Mouse (Mus musculus): Measurements from ENCODE around the gene Tyms. TPM values are rescaled to one million over a fixed set of nuclear protein-coding genes. Genes with fewer than 3 reads are reported as not detected.
"Not testable (repeated sequence)": the region's sequence is repeated elsewhere in the genome, so short reads cannot be mapped to it uniquely, and the experiment has no call there.

Tyms gene
- polyA plus RNA-seq, 1 experiment from 2014 or later = 278 TPM

DNA sequence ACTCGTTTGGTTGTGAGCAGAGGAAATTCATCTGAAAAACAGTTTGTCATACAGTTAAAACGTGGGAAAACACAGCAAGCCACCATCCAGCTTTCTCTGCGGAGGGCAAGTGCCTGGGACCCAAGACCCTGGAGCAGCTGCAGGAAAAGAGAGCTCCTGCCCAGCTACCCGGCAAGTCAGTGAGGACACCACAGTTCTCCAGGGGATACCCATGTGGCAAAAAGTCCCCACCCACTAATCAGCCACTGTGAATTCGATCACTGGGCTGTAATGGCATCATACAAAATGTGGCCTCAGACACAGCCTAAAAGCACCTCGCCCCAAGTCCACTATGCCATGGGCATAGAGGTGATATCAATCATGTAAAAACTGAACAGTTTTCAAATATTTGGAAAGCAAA, 1.7 kb downstream of the Tyms start:
- H3K27ac ChIP-seq (ENCODE audit: low read depth, low read length) = no peak overlapping the region
- ATAC-seq (ENCODE audit: low FRiP score) = no peak
- peaks cover 3% of the 10 kb centered on the region; the same call in 1 of the 2 replicates for H3K4me1 ChIP-seq (ENCODE audit: control insufficient read depth, insufficient read depth, low read length)
- H3K27me3 ChIP-seq (ENCODE audit: control insufficient read depth, insufficient read depth, low read length) = no peaks in the 10 kb centered on the region
- WGBS = 84% methylated on average over 6 of the region's 6 CpGs
- DNase-seq (ENCODE audit: low spot score, missing footprints) = no peak
- peak overlapping the region; percentile 8 for H3K4me3 ChIP-seq (ENCODE audit: low read depth, low read length)
- peak overlapping the region; percentile 77 for H3K4me2 ChIP-seq
- H3K9me3 ChIP-seq (ENCODE audit: control insufficient read depth, low read length) = no peaks in the 10 kb centered on the region
- H3K9ac ChIP-seq (ENCODE audit: low read length) = peak overlapping the region; percentile 3; the same call in 1 of the 2 replicates
- H3K36me3 ChIP-seq (ENCODE audit: control insufficient read depth, insufficient read depth, low read length) = peaks cover 12% of the 10 kb centered on the region; the same call in 1 of the 2 replicates

- DNase-seq (ENCODE audit: low spot score, missing footprints) (no peak), ATAC-seq (ENCODE audit: low FRiP score) (no peak)
- Histone ChIP-seq H3K9ac (ENCODE audit: low read length) (no peak overlapping the region), H3K36me3 (ENCODE audit: control insufficient read depth, insufficient read depth, low read length) (peaks cover 20% of the 10 kb centered on the region; the same call in 1 of the 2 replicates), H3K9me3 (ENCODE audit: control insufficient read depth, low read length) (no peaks in the 10 kb centered on the region), H3K27ac (ENCODE audit: low read depth, low read length) (no peak overlapping the region), H3K4me3 (ENCODE audit: low read depth, low read length) (no peak overlapping the region), H3K27me3 (ENCODE audit: control insufficient read depth, insufficient read depth, low read length) (no peaks in the 10 kb centered on the region), H3K4me1 (ENCODE audit: control insufficient read depth, insufficient read depth, low read length) (peaks cover 3% of the 10 kb centered on the region; the same call in 1 of the 2 replicates), H3K4me2 (no peak overlapping the region)
- 89% methylated on average over 6 of the region's 6 CpGs for WGBS
Observed at GRCm38 (mm10) chr5:30067726-30068125, 5.7 kb downstream of the Tyms start.

DNA sequence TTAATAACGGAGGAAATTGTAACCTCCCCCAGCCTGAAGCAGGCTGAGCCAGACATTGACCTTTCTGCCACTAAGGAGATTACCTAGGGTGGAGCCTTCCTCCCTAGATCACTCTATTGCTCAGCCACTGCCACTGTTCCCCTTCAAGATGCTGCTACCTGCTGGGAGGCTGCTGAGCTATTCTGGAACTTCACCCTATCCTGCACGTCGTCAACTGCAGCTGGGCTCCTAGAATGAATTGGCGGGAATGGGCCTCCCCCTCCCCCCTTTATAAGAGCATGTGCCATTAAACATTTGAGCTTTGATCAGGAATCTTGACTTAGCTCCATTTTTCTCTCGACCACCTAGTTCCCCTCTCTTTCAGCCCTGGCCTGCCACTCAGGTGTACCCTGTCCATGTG, 13.8 kb downstream of the Tyms start:
- H3K9me3 ChIP-seq (ENCODE audit: control insufficient read depth, low read length); H3K4me1 ChIP-seq (ENCODE audit: control insufficient read depth, insufficient read depth, low read length); ATAC-seq (ENCODE audit: low FRiP score); H3K27ac ChIP-seq (ENCODE audit: low read depth, low read length); H3K4me2 ChIP-seq; DNase-seq (ENCODE audit: low spot score, missing footprints); H3K27me3 ChIP-seq (ENCODE audit: control insufficient read depth, insufficient read depth, low read length); H3K9ac ChIP-seq (ENCODE audit: low read length); H3K4me3 ChIP-seq (ENCODE audit: low read depth, low read length): not testable (repeated sequence)
- peaks cover 13% of the 10 kb centered on the region for H3K36me3 ChIP-seq (ENCODE audit: control insufficient read depth, insufficient read depth, low read length)
- 65% methylated on average over 5 of the region's 5 CpGs for WGBS

DNA sequence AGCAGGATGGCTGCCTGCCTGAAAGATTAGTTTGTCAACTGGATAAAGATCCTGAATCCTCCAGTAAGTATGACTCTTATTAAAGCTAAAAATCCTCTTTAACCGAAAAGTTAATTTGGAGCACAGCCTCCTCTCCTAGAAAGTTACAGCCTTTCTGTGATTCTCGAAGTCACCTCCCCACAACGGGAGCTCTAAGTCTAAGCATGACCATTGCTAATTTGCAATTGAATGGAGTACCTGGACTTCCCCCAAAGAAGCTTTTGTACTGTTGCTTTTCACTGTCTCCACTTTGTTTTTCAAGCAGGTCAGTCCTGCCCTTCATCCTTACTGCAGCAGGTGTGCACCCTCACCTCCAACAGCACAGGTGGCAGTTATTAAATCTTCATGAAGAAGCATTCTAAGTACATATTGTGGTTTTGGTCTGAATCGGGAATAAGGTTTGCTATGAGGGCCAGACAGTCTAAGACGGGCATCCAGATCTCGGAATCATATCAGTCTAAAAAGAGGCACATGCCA, 15.1 kb downstream of the Tyms start:
- Histone ChIP-seq H3K27me3 (ENCODE audit: control insufficient read depth, insufficient read depth, low read length) (no peaks in the 10 kb centered on the region), H3K27ac (ENCODE audit: low read depth, low read length) (no peak overlapping the region), H3K4me1 (ENCODE audit: control insufficient read depth, insufficient read depth, low read length) (no peaks in the 10 kb centered on the region), H3K4me2 (no peak overlapping the region), H3K36me3 (ENCODE audit: control insufficient read depth, insufficient read depth, low read length) (peaks cover 12% of the 10 kb centered on the region), H3K4me3 (ENCODE audit: low read depth, low read length) (no peak overlapping the region), H3K9me3 (ENCODE audit: control insufficient read depth, low read length) (no peaks in the 10 kb centered on the region), H3K9ac (ENCODE audit: low read length) (no peak overlapping the region)
- DNase-seq (ENCODE audit: low spot score, missing footprints) (peak; percentile 83), ATAC-seq (ENCODE audit: low FRiP score) (no peak)
- WGBS = 64% methylated on average over 6 of the region's 6 CpGs

- not testable (repeated sequence) for DNase-seq (ENCODE audit: low spot score, missing footprints)
Observed at GRCm38 (mm10) chr5:30039841-30040240, 33.6 kb downstream of the Tyms start.

GRCm38 (mm10) chr5:30039324-30039723, 34.1 kb downstream of the Tyms start:
- not testable (repeated sequence) for H3K4me2 ChIP-seq; H3K27ac ChIP-seq (ENCODE audit: low read depth, low read length); H3K4me3 ChIP-seq (ENCODE audit: low read depth, low read length); H3K9ac ChIP-seq (ENCODE audit: low read length); H3K36me3 ChIP-seq (ENCODE audit: control insufficient read depth, insufficient read depth, low read length); H3K9me3 ChIP-seq (ENCODE audit: control insufficient read depth, low read length); ATAC-seq (ENCODE audit: low FRiP score); DNase-seq (ENCODE audit: low spot score, missing footprints); H3K27me3 ChIP-seq (ENCODE audit: control insufficient read depth, insufficient read depth, low read length); H3K4me1 ChIP-seq (ENCODE audit: control insufficient read depth, insufficient read depth, low read length)
- WGBS = 93% methylated on average over 5 of the region's 5 CpGs

More at GRCm38 (mm10) chr5:30039841-30040240, 33.6 kb downstream of the Tyms start:
- not testable (repeated sequence) for H3K9me3 ChIP-seq (ENCODE audit: control insufficient read depth, low read length); H3K27ac ChIP-seq (ENCODE audit: low read depth, low read length); H3K4me3 ChIP-seq (ENCODE audit: low read depth, low read length); ATAC-seq (ENCODE audit: low FRiP score); H3K4me1 ChIP-seq (ENCODE audit: control insufficient read depth, insufficient read depth, low read length); H3K27me3 ChIP-seq (ENCODE audit: control insufficient read depth, insufficient read depth, low read length); H3K36me3 ChIP-seq (ENCODE audit: control insufficient read depth, insufficient read depth, low read length); H3K4me2 ChIP-seq; H3K9ac ChIP-seq (ENCODE audit: low read length)
- 76% methylated on average over 4 of the region's 4 CpGs for WGBS

DNA sequence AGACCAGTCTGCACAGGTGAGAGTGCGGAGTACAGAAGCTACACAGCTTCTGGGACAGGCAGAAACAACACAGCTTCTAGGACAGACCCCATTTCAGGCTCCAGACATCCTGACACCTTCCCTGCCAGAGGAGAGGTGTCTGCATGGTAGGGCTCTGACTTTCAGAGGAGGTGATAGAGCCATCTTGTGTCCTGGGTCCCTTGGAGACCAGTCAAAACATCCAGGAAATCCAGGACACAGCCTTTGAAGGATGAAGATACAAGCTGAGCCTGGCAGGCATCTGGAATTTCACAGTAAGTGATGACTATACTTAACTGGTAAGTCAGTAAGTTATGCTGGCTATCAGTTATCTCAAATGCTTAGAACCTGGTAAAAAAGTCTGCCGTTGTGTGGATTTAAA, 36.3 kb downstream of the Tyms start:
- H3K4me2 ChIP-seq; H3K4me3 ChIP-seq (ENCODE audit: low read depth, low read length); H3K9me3 ChIP-seq (ENCODE audit: control insufficient read depth, low read length); H3K36me3 ChIP-seq (ENCODE audit: control insufficient read depth, insufficient read depth, low read length); H3K9ac ChIP-seq (ENCODE audit: low read length); H3K4me1 ChIP-seq (ENCODE audit: control insufficient read depth, insufficient read depth, low read length); ATAC-seq (ENCODE audit: low FRiP score); H3K27me3 ChIP-seq (ENCODE audit: control insufficient read depth, insufficient read depth, low read length); H3K27ac ChIP-seq (ENCODE audit: low read depth, low read length): not testable (repeated sequence)
- peak; percentile 61 for DNase-seq (ENCODE audit: low spot score, missing footprints)
- 92% methylated on average over 2 of the region's 2 CpGs for WGBS

- H3K4me2 ChIP-seq; H3K4me3 ChIP-seq (ENCODE audit: low read depth, low read length); ATAC-seq (ENCODE audit: low FRiP score); H3K9ac ChIP-seq (ENCODE audit: low read length); H3K27ac ChIP-seq (ENCODE audit: low read depth, low read length); H3K27me3 ChIP-seq (ENCODE audit: control insufficient read depth, insufficient read depth, low read length); H3K36me3 ChIP-seq (ENCODE audit: control insufficient read depth, insufficient read depth, low read length); H3K9me3 ChIP-seq (ENCODE audit: control insufficient read depth, low read length); H3K4me1 ChIP-seq (ENCODE audit: control insufficient read depth, insufficient read depth, low read length): not testable (repeated sequence)
- DNase-seq (ENCODE audit: low spot score, missing footprints) = peak; percentile 61
- 92% methylated on average over 4 of the region's 4 CpGs for WGBS
Observed at GRCm38 (mm10) chr5:30035862-30036261, 37.6 kb downstream of the Tyms start.

DNA sequence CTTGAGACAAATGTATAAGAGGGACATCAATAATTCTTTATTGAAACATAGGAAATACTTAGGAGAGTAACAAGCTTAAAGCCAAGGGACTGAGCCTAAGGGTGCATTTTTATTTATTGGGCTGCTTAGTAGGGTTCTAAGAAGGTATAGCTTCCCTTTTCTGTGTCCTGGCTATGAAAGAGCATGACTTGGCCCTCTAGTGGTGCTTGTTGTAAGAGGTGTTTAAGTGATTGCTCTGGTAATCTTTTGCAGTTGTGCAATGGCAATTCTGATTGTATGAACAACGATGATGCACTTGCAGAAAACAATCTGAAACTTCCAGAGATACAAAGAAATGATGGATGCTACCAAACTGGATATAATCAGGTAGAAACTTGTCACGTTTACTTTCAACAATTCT, 58.8 kb downstream of the Tyms start:
- Histone ChIP-seq H3K9me3 (ENCODE audit: control insufficient read depth, low read length) (no peaks in the 10 kb centered on the region), H3K4me3 (ENCODE audit: low read depth, low read length) (no peak overlapping the region), H3K4me1 (ENCODE audit: control insufficient read depth, insufficient read depth, low read length) (no peaks in the 10 kb centered on the region), H3K9ac (ENCODE audit: low read length) (no peak overlapping the region), H3K36me3 (ENCODE audit: control insufficient read depth, insufficient read depth, low read length) (no peaks in the 10 kb centered on the region), H3K27ac (ENCODE audit: low read depth, low read length) (no peak overlapping the region), H3K4me2 (no peak overlapping the region), H3K27me3 (ENCODE audit: control insufficient read depth, insufficient read depth, low read length) (no peaks in the 10 kb centered on the region)
- WGBS = 66% methylated on average over 2 of the region's 2 CpGs
- ATAC-seq (ENCODE audit: low FRiP score) (no peak), DNase-seq (ENCODE audit: low spot score, missing footprints) (no peak)

All from midbrain, embryonic 11.5 days (tissue).